Mouse (Mus musculus) testis, adult 2 months (tissue): ENCODE data around the gene Celf5.

Experiments used
- CTCF ChIP-seq: fragments of 200-500 bp; IDR thresholded peaks from 2 replicates; pipeline ENCODE4 v1.5.1; 2012; ENCODE audit warnings: low read depth, mild to moderate bottlenecking, inconsistent platforms, low read length, moderate library complexity; ENCODE audit not compliant: control insufficient read depth, insufficient read depth, insufficient replicate concordance
- POLR2A ChIP-seq: fragments of 200-500 bp; IDR thresholded peaks from 2 replicates; pipeline ENCODE4 v1.6.1; 2012; ENCODE audit warnings: low read depth, mild to moderate bottlenecking, inconsistent platforms, low read length, moderate library complexity; ENCODE audit not compliant: control insufficient read depth

- TF ChIP-seq CTCF (no peak), POLR2A (no peak)
These were observed 48.8 kb downstream of the Celf5 start for GRCm38 (mm10) chr10:81433541-81434289.
